In the genomic region with DNA sequence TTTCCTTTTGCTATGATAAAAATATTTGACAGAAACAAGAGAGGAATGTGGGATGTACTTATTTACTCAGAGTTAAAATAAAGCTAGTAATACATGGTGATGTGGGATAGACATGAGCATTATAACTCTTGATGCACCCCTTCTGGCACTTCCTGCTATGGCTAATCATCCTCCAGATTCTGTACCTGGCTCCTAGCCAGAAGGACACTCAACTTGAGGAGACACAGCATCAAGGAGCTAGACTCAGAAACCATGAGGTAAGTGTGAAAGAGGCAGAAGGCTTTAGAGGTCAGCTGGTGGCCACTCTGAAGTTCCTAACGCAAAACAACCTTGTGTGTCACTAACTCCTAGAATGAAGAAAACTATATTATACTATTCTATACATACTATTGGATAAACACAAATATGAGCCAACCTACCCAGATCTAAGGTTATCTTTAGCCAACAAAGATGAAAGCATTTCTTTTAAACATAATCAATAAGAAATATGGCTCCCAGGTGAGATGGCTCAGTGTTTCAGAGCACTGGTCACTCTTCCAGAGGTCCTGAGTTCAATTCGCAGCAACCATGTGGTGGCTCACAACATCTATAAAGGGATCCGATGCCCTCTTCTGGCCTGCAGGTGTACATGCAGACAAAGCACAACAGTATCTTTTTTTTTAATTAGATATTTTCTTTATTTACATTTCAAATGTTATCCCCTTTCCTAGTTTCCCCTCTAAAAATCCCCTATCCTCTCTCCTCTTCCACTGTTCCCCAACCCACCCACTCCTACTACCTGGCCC, we compare ENCODE assay signal across 15 mouse cellular contexts. TPM values are rescaled to one million over a fixed set of nuclear protein-coding genes. Genes with fewer than 3 reads are reported as not detected.
DNase-seq lines count a peak whose midpoint lies in the region; ATAC-seq and TF ChIP-seq lines count a peak whose summit lies in the region.
"Had no signal": no experiment of that assay in that cellular context is flagged by ENCODE, and none has a peak within 500 bp of the region (broad histone marks: within the 10 kb centered on the region; RNA-seq: fewer than 3 reads in every experiment).

No protein-coding gene starts in this region.

- DNase-seq in thymus, postnatal 25 days = peak; percentile 13
- DNase-seq in thymus, adult 18-20 months = no peak
- DNase-seq in MEL (ENCODE audit: low read depth, low spot score) = peak; percentile 85
- peak; percentile 38 for DNase-seq in induced T-regulatory cell, adult 2 months (ENCODE audit: low read depth)
- no peak for DNase-seq in stomach, postnatal 0 days (ENCODE audit: low spot score)
- DNase-seq in urinary bladder, adult 2 months (ENCODE audit: low spot score) = no peak
- DNase-seq in kidney, postnatal 10 days = no peak
- DNase-seq: cerebellum, postnatal 25 days; lung, postnatal 4 days had no signal

- peak overlapping the region; percentile 49 for H3K27ac ChIP-seq in MEL (ENCODE audit: control insufficient read depth, low read depth, low read length)
- no peak overlapping the region for H3K27ac ChIP-seq in stomach, postnatal 0 days (replicated peaks)
- H3K27ac ChIP-seq: hindbrain, embryonic 14.5 days; limb, embryonic 10.5 days had no signal

- H3K4me1 ChIP-seq in MEL (ENCODE audit: control insufficient read depth in 1 of 2, insufficient read depth in 2 of 2, low read length in 2 of 2) = peaks cover 9 to 13% of the 10 kb centered on the region in 2 experiments
- H3K4me1 ChIP-seq in stomach, postnatal 0 days (replicated peaks; ENCODE audit: control insufficient read depth, insufficient read depth) = no peaks in the 10 kb centered on the region
- H3K4me1 ChIP-seq: heart, embryonic 12.5 days; limb, embryonic 10.5 days had no signal

- peak in 1 of 2 experiments; percentile 27; a peak in 1 of 4 replicates for TF ChIP-seq EP300 in MEL (IDR thresholded peaks at IDR 0.05; ENCODE audit: low read depth in 1 of 2, low read length in 2 of 2)
- no peak for TF ChIP-seq EP300 in stomach, postnatal 0 days (optimal IDR thresholded peaks at IDR 0.05)

- H3K4me2 ChIP-seq in stomach, postnatal 0 days (replicated peaks; ENCODE audit: low read depth) = no peak overlapping the region
- H3K4me2 ChIP-seq: heart, embryonic 12.5 days; hindbrain, embryonic 14.5 days had no signal

- TF ChIP-seq CTCF in MEL (IDR thresholded peaks at IDR 0.05 in 2 of 3, conservative IDR thresholded peaks at IDR 0.05 in 1 of 3; ENCODE audit: control insufficient read depth in 1 of 3, insufficient read depth in 1 of 3, low read depth in 2 of 3, low read length in 3 of 3, poor library complexity in 1 of 3, severe bottlenecking in 1 of 3) = peak; percentile 21 to 45 (median 42)
- peak; percentile 44 for TF ChIP-seq CTCF in stomach, postnatal 0 days (IDR thresholded peaks at IDR 0.05; ENCODE audit: low read depth)

- H3K9ac ChIP-seq in MEL (ENCODE audit: control insufficient read depth, low read depth, low read length, poor library complexity, severe bottlenecking) = no peak overlapping the region
- H3K9ac ChIP-seq in stomach, postnatal 0 days (ENCODE audit: low read length) = no peak overlapping the region
- H3K9ac ChIP-seq: heart, embryonic 12.5 days; hindbrain, embryonic 14.5 days had no signal

- ATAC-seq in stomach, postnatal 0 days (ENCODE audit: low FRiP score, low TSS enrichment) = no peak

- TF ChIP-seq POLR2A in MEL (IDR thresholded peaks at IDR 0.05; ENCODE audit: control insufficient read depth in 1 of 2, insufficient read depth in 1 of 2, low read depth in 1 of 2, low read length in 2 of 2, poor library complexity in 1 of 2) = no peak

- no peak overlapping the region for H3K4me3 ChIP-seq in MEL (ENCODE audit: control insufficient read depth in 1 of 2, insufficient read depth in 1 of 2, low read depth in 2 of 2, low read length in 2 of 2)
- no peak overlapping the region for H3K4me3 ChIP-seq in stomach, postnatal 0 days (ENCODE audit: low read depth, low read length)
- H3K4me3 ChIP-seq: heart, embryonic 12.5 days; limb, embryonic 10.5 days had no signal

- peak; percentile 48 for TF ChIP-seq RAD21 in MEL (IDR thresholded peaks at IDR 0.05; ENCODE audit: low read depth, low read length)

- no peaks in the 10 kb centered on the region for H3K9me3 ChIP-seq in MEL (replicated peaks; ENCODE audit: insufficient read depth, low read length)
- H3K9me3 ChIP-seq in stomach, postnatal 0 days (ENCODE audit: control insufficient read depth, low read length) = no peaks in the 10 kb centered on the region
- H3K9me3 ChIP-seq: heart, embryonic 12.5 days; limb, embryonic 10.5 days had no signal

- no peaks in the 10 kb centered on the region for H3K27me3 ChIP-seq in MEL (ENCODE audit: control insufficient read depth in 1 of 2, insufficient read depth in 2 of 2, low read length in 2 of 2)
- H3K27me3 ChIP-seq in stomach, postnatal 0 days (ENCODE audit: control insufficient read depth, insufficient read depth, low read length) = no peaks in the 10 kb centered on the region
- H3K27me3 ChIP-seq: heart, embryonic 12.5 days had no signal

- WGBS in stomach, postnatal 0 days = 60% methylated on average over 3 of the region's 3 CpGs

- no peaks in the 10 kb centered on the region for H3K79me2 ChIP-seq in MEL (ENCODE audit: control insufficient read depth, insufficient read depth, low read length, poor library complexity)

- H3K36me3 ChIP-seq in MEL (ENCODE audit: control insufficient read depth in 1 of 2, insufficient read depth in 2 of 2, low read length in 2 of 2) = peaks cover 0 to 12% of the 10 kb centered on the region in 2 experiments; a peak in 2 of 4 replicates
- no peaks in the 10 kb centered on the region for H3K36me3 ChIP-seq in stomach, postnatal 0 days (ENCODE audit: control insufficient read depth, insufficient read depth, low read length)
- H3K36me3 ChIP-seq: heart, embryonic 12.5 days; limb, embryonic 10.5 days had no signal

TF ChIP-seq in MEL, 35 proteins besides CTCF, POLR2A, EP300 and RAD21:
- TF ChIP-seq MXI1 (IDR thresholded peaks at IDR 0.05; ENCODE audit: low read depth, low read length) (0 out of 2 replicates have a peak, but pooled peaks have one; percentile 34), MYC (IDR thresholded peaks at IDR 0.05; ENCODE audit: low read depth, low read length) (peak; percentile 89), POLR2AphosphoS5 (IDR thresholded peaks at IDR 0.05; ENCODE audit: borderline replicate concordance, low read depth, low read length) (no peak), MAX (IDR thresholded peaks at IDR 0.05; ENCODE audit: low read length) (peak; percentile 73), ZC3H11A (IDR thresholded peaks at IDR 0.05; ENCODE audit: low read depth, low read length) (peak; percentile 48), USF1 (IDR thresholded peaks at IDR 0.05; ENCODE audit: low read depth, low read length) (peak; percentile 71), SMC3 (IDR thresholded peaks at IDR 0.05; ENCODE audit: low read depth, low read length) (peak; percentile 51), SIN3A (IDR thresholded peaks at IDR 0.05; ENCODE audit: low read length) (no peak), ZNF384 (IDR thresholded peaks at IDR 0.05; ENCODE audit: low read depth, low read length) (peak; percentile 70)

RNA-seq across cellular contexts. Expression of gene Olfr465-ps1, which starts 10.6 kb away (rescaled TPM):
- total RNA-seq in MEL (2012; rRNA removed) = not detected in 2 replicates
- polyA plus RNA-seq in MEL (2012; ENCODE audit: insufficient read depth in 1 of 2, insufficient read length in 2 of 2, low read depth in 1 of 2, low replicate concordance in 2 of 2, missing spikeins in 1 of 2) = not detected
- polyA plus RNA-seq in stomach, postnatal 0 days (2015; fragmentation: Nextera tagmentation; extraction: Ambion mirVana) = 0.12 TPM in 1 of 2 replicates, not detected in the other
- not detected in 2 replicates for polyA plus RNA-seq in urinary bladder, adult 2 months (2012; rRNA removed)
- total RNA-seq: monocyte, adult 5-6 weeks had no signal
- polyA plus RNA-seq: heart, embryonic 12.5 days; hindbrain, embryonic 14.5 days; large intestine, adult 2 months; limb, embryonic 10.5 days; spleen, adult 2 months had no signal

RNA-seq across cellular contexts. Expression of gene Mfsd14b, which starts 14.5 kb away (rescaled TPM):
- 45.7 and 47.9 TPM in 2 replicates for total RNA-seq in MEL (2012; rRNA removed)
- polyA plus RNA-seq in MEL (2012; ENCODE audit: insufficient read depth in 1 of 2, insufficient read length in 2 of 2, low read depth in 1 of 2, low replicate concordance in 2 of 2, missing spikeins in 1 of 2) = 10 to 100 TPM in 1 of 2 experiments, not detected in 1; 48.1 TPM
- 36.6 TPM in 2 replicates for polyA plus RNA-seq in stomach, postnatal 0 days (2015; fragmentation: Nextera tagmentation; extraction: Ambion mirVana)
- 24.6 and 26.8 TPM in 2 replicates for polyA plus RNA-seq in urinary bladder, adult 2 months (2012; rRNA removed)

RNA-seq across cellular contexts. Expression of gene Olfr466, which starts 22.8 kb away (rescaled TPM):
- not detected in 2 replicates for total RNA-seq in MEL (2012; rRNA removed)
- not detected for polyA plus RNA-seq in MEL (2012; ENCODE audit: insufficient read depth in 1 of 2, insufficient read length in 2 of 2, low read depth in 1 of 2, low replicate concordance in 2 of 2, missing spikeins in 1 of 2)
- 0.04 TPM in 1 of 2 replicates, not detected in the other for polyA plus RNA-seq in stomach, postnatal 0 days (2015; fragmentation: Nextera tagmentation; extraction: Ambion mirVana)
- polyA plus RNA-seq in urinary bladder, adult 2 months (2012; rRNA removed) = not detected in 2 replicates
- total RNA-seq: monocyte, adult 5-6 weeks had no signal
- polyA plus RNA-seq: heart, embryonic 12.5 days; hindbrain, embryonic 14.5 days; large intestine, adult 2 months; limb, embryonic 10.5 days; spleen, adult 2 months had no signal

Comparison
In these comparisons a context has a peak if more than half of its experiments do, and no peak if none do; other contexts are left out.
1. DNase-seq: peak in thymus, postnatal 25 days (single experiment), MEL (single experiment) and induced T-regulatory cell, adult 2 months (single experiment); none in thymus, adult 18-20 months (0 of 2), stomach, postnatal 0 days (single experiment), urinary bladder, adult 2 months (single experiment) and kidney, postnatal 10 days (single experiment).